Mouse (Mus musculus) forelimb bud, embryonic 11.5 days (tissue): ENCODE data around the gene Ociad1.
"Not testable (repeated sequence)": the region's sequence is repeated elsewhere in the genome, so short reads cannot be mapped to it uniquely, and the experiment has no call there.

Experiments
- DNase-seq: peaks from one replicate; pipeline ENCODE4 v3.0.0-alpha.2; 2012; ENCODE audit warnings: low read depth, low spot score

The Ociad1 gene

DNA sequence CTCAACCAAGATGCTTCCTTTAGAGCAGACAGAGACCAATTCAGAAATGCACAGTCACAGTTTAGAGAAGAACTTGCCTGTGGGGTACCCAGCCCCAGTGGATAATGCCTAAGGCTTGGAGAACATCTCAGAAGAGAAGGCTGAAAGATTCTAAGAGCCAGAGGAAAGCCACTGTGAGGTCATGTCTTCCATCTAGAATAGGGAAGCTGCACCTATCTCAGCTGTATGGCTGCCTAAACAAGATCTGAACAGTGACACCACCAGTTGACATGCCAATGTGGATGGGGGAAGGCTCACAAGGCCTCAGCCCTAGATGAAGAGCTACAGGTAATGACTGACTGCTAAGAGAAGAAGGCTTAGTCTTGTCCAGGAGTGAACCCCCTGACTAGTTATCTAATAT, 8.5 kb upstream of the Ociad1 start:
- DNase-seq = no peak

- no peak for DNase-seq
Measured at GRCm38 (mm10) chr5:73285470-73285978, 7.1 kb upstream of the Ociad1 start.

DNA sequence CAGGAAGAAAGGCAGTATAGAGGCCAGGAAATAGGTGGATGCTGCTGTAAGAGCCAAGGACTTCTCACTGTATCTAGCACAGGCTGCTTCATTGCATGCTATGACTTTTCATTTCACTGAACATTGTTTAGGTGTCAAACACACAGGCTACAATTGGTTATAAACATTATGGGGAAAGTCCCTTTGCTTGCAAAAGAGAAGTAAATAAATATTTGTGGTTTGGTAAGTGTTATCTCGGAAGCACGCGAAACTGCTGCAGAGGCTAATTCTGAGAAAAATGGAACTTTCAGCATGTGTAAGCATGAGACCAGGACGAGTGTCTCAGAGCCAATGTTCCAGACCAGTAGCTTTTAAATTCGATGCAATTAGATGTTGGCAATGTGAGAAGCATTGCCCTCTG, 6.0 kb upstream of the Ociad1 start:
- DNase-seq = no peak

- DNase-seq = no peak
Measured at GRCm38 (mm10) chr5:73289900-73290299, 2.7 kb upstream of the Ociad1 start.

DNA sequence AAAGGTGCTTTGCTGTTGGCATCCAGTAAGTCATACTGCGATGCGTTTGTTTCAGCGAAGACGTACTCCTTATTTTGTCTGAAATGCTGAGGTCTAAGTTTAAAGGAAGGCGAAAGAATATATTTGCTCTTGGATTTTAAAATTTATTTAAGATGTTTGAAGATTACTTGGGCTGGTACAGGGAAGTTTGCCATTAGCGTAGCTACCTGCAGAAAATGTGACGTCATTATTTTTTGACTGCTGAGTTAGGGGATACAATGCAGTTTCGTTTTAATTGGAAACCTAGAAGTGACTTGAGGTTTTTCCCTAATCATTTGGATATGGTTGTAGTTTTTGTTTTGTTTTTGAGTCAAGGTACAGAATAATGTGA, 859 bp downstream of the Ociad1 start:
- DNase-seq = no peak

GRCm38 (mm10) chr5:73295016-73295415, 2.4 kb downstream of the Ociad1 start:
- DNase-seq = no peak

- DNase-seq = no peak
Measured at GRCm38 (mm10) chr5:73295916-73296315, 3.3 kb downstream of the Ociad1 start.

GRCm38 (mm10) chr5:73301601-73302307, 9.2 kb downstream of the Ociad1 start:
- no peak for DNase-seq

- no peak for DNase-seq
Measured at GRCm38 (mm10) chr5:73304507-73304906, 11.9 kb downstream of the Ociad1 start.

DNA sequence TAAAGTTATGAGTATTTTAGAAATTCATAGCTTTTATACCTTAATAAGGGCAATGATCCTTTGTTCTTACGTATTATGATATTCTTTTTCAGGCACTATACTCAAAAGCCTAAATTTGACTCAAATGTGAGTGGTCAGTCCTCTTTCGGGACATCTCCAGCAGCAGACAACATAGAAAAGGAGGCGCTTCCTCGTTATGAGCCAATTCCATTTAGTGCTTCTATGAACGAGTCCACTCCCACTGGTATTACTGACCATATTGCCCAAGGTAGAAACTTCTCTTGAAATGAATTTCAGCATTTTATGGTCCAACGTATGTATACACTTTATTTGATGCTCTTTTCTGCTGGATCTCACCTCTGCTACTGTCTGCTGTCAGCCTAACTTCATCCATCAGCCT, 13.9 kb downstream of the Ociad1 start:
- no peak for DNase-seq

- DNase-seq = no peak
Measured at GRCm38 (mm10) chr5:73307297-73307696, 14.7 kb downstream of the Ociad1 start.

GRCm38 (mm10) chr5:73309496-73309895, 16.9 kb downstream of the Ociad1 start:
- no peak for DNase-seq

DNA sequence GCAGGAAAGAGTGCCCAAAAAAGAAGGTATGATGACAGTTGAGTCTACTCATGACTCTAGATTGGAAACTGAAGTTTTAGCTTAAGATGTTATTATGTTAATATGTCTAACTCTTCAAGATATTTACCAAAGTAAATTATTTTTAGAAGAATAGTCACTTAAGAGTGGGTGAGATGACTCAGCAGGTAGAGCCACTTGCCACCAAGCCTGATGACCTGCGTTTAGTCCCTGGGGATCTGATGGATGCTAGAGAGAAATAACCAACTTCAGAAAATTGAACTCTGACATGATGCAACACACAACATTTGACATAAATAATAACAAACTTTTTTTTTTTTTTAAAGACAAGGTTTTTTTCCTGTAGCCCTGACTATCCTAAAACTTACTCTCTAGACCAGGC, 17.8 kb downstream of the Ociad1 start:
- no peak for DNase-seq

DNA sequence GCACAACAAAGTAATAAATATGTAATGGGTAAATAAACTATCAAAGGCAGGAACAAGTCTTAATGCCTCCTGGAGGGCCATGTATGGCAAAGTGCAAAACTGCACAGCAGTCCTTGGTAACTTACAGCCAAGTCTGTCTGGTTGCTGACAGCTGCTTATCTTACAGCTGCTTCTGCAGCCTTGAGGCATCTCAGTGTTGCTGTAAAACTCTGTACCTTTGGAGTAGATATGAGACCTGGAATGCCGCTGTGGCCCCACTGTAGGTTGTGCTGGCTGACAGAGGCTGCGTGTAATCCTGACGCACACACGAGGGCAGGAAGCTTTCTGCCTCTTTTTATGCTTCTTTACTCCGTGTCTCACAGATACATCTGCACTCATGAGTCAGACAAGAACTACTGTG, 18.9 kb downstream of the Ociad1 start:
- DNase-seq = no peak

DNA sequence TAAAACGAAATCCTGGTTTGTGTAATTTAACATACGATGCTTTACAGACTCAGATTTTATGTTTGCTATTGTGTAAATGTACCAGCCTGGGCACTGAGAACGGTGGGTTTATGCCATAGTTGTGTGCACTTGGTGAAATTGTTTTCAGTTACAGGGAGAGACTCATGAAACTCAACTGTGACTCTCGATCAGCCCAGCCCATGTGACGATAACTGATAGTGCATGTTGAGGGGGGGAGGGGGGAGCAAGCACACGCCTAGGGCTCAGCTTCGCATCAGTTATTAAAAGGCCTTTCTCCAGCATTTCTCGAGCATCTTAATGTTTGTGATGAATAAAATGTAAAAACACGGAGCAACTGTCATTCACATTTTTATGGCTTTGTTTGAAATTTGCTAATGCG, 21.0 kb downstream of the Ociad1 start:
- no peak for DNase-seq

DNA sequence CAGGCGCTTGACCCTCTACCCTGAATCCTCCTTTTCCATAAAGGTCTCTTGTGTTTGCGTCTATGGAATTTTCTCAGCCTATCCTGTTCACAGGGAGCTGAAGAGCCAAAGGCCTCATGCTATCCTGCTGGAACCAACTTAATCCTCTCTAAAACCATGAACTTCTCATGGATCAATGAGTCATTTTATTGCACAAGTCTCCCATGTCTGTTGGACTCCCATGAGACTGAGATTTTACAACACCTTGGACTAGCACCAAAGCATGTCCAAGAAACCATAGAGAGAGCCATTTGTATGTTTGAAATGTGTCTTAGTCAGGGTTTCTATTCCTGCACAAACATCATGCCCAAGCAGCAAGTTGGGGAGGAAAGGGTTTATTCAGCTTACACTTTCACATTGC, 22.1 kb downstream of the Ociad1 start:
- no peak for DNase-seq

DNA sequence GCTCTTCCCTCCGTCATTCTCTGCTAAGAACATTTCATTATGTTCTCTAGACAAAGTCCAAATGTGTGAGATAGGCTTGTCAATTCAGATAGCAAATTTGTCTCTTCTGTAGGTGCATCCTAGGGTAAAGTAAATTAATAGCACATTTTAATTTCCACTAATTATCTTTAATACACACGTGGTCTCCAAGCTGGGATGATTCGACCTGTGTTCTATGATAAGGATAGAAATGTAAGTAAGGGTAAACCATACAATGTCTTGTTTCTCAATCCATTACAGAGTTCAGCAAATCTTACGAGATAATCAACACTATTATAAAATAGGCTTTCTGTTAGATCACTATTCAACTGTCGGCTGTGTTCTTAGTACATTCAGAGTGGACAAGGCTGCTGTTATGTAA, 26.7 kb downstream of the Ociad1 start:
- no peak for DNase-seq

DNA sequence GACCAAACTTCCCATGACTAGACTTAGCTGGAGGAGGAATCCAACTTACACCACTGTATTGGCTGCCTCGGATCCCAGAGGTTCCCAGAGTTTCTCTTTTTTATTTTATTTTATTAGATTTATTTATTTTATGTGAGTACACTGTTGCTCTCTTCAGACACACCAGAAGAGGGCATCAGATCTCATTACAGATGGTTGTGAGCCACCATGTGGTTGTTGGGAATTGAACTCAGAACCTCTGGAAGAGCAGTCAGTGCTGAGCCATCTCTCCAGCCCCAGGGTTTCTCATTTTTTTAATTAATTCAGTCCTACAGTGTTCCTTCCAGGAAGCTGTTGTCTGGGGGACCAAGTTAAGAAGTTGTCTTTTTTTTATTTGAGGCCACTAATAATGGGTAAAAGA, 30.1 kb downstream of the Ociad1 start:
- not testable (repeated sequence) for DNase-seq

DNA sequence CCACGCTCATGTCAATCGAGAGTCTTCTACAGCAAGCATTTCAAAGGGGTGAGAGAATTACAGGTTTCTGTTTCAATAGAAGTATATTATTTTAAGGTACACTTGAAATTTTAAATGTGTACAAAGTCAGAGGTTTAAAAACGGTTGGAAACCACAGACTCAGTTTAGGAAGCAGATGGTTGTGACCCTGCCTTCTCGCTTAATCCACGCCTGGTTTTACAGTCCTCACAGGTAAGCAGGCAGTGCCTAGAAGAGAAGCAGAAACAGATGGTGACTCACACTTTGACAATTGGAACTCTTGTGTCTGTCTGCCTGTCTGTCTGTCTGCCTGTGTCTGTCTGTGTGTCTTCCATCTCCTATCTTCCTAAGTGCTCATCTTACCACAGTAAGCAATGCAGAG, 31.0 kb downstream of the Ociad1 start:
- no peak for DNase-seq

- no peak for DNase-seq
Measured at GRCm38 (mm10) chr5:73324526-73325170, 32.1 kb downstream of the Ociad1 start.

DNA sequence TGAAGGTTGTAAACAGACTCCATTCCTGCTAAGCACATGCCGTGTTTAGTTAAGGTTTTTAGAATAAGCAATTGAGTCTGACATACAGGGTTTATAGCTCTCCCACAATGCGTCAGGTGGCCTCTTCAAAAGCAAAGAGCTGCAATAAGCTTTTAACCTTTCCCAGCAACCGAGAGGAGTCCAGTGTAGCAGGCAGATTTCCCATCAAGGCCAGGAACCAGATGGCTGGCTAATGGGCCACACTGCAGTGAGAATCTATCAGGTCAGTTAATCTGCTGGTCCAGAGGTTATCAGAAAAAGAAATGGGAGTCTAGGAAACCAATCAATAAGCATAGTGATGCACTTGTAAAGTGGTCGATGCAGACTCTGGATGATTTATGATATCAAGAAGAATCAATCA, 38.4 kb downstream of the Ociad1 start:
- DNase-seq = no peak

GRCm38 (mm10) chr5:73336448-73336847, 43.9 kb downstream of the Ociad1 start:
- DNase-seq = no peak
